Mouse (Mus musculus) liver, embryonic 13.5 days (tissue): ENCODE results near the gene Stk38. TPM values are rescaled to one million over a fixed set of nuclear protein-coding genes. Genes with fewer than 3 reads are reported as not detected.

Experiments used
- ATAC-seq: fragments of 200-750 bp; cut with Nextera tagmentation; 2 replicates; pipeline ENCODE4 v1.8.0; 2017; ENCODE audit warnings: low read depth, mild to moderate bottlenecking, moderate number of reproducible peaks, moderate library complexity
- DNase-seq: peaks from one replicate; pipeline ENCODE4 v3.0.0; 2022
- H3K27ac ChIP-seq: fragments of 300-500 bp; sonication (generic); 2 replicates; pipeline ENCODE4 v1.5.1; 2015; ENCODE audit warnings: moderate library complexity, mild to moderate bottlenecking, inconsistent platforms
- H3K27me3 ChIP-seq: fragments of 300-500 bp; sonication (generic); 2 replicates; pipeline ENCODE4 v1.6.1; 2015; ENCODE audit warnings: mild to moderate bottlenecking, inconsistent platforms
- H3K36me3 ChIP-seq: fragments of 300-500 bp; sonication (generic); 2 replicates; pipeline ENCODE4 v1.6.1; 2015; ENCODE audit warnings: mild to moderate bottlenecking, inconsistent platforms
- H3K4me1 ChIP-seq: fragments of 300-500 bp; sonication (generic); replicated peaks from 2 replicates; pipeline ENCODE4 v1.6.1; 2015; ENCODE audit warnings: inconsistent platforms
- H3K4me2 ChIP-seq: fragments of 300-500 bp; sonication (generic); 2 replicates; pipeline ENCODE4 v1.6.1; 2015; ENCODE audit warnings: inconsistent platforms, mild to moderate bottlenecking, moderate library complexity
- H3K4me3 ChIP-seq: fragments of 300-500 bp; sonication (generic); replicated peaks from 2 replicates; pipeline ENCODE4 v1.5.1; 2015; ENCODE audit warnings: mild to moderate bottlenecking, inconsistent platforms
- H3K9ac ChIP-seq: fragments of 300-500 bp; sonication (generic); 2 replicates; pipeline ENCODE4 v1.6.1; 2015; ENCODE audit warnings: mild to moderate bottlenecking, inconsistent platforms
- H3K9me3 ChIP-seq: fragments of 300-500 bp; sonication (generic); replicated peaks from 2 replicates; pipeline ENCODE4 v1.6.1; 2016; ENCODE audit warnings: inconsistent platforms
- WGBS: fragments of 180-500 bp; shearing (Covaris S2); methylation state at CpG from one replicate; pipeline ENCODE4 v1.1.7; 2015; ENCODE audit not compliant: insufficient replicate concordance; 5-methylcytosine and 5-hydroxymethylcytosine counted together
- polyA plus RNA-seq: library from polyadenylated mRNA; unstranded; fragments of >200 nt; fragmentation: Nextera tagmentation; extraction: Ambion mirVana; gene quantifications from 2 replicates; pipeline ENCODE4 v1.2.1, GENCODE M21; 2015

The Stk38 gene
- polyA plus RNA-seq = 38.4 and 44.6 TPM in 2 replicates

DNA sequence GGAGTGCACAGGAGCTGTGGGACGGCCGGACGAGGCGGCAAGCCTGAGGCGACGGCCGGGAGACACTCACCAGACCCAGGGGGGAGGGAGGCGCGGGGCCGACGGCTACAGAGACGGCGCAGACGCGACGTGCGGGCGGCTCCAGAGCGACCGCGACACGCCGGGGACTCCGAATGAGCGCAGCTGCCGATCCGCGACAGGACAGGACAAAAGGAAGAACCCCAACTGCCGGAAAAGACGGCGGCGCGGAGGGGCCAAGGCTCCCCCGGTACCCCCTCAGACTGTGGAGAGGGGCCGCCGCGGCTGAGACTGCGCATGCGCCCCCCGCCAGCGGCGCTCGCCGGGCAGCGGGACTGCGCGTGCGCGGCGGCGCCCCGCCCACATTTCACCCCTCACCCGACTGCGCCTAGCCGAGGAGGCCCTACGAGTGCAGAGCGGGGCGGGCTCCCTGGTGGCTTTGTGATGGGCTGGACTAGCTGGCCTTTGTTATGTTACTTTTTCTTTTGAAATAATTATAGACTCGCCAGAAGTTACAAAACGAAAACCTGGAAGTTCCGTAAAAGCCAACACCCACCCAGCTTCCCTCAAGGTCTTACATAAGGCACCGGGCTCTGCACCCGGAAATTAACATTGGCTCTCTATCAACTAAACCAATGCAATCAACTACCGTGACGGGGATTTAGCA, at the start of gene Stk38:
Gene Stk38, minus strand, starts transcription at position 355 of the 685 bp plus-strand sequence.
- H3K9ac ChIP-seq = peak within 1 kb of the TSS; percentile 96
- H3K4me2 ChIP-seq = peak within 1 kb of the TSS; percentile 98
- under 1% methylated on average over 65 of the region's 65 CpGs for WGBS
- H3K27me3 ChIP-seq = no peaks in the 10 kb centered on the region
- peaks cover 44% of the 10 kb centered on the region for H3K4me1 ChIP-seq
- peak; percentile 93 for ATAC-seq
- H3K4me3 ChIP-seq = peak within 1 kb of the TSS; percentile 97
- no peaks in the 10 kb centered on the region for H3K9me3 ChIP-seq
- peak within 1 kb of the TSS; percentile 92 for H3K27ac ChIP-seq
- no peaks in the 10 kb centered on the region for H3K36me3 ChIP-seq
- DNase-seq = peak; percentile 90

DNA sequence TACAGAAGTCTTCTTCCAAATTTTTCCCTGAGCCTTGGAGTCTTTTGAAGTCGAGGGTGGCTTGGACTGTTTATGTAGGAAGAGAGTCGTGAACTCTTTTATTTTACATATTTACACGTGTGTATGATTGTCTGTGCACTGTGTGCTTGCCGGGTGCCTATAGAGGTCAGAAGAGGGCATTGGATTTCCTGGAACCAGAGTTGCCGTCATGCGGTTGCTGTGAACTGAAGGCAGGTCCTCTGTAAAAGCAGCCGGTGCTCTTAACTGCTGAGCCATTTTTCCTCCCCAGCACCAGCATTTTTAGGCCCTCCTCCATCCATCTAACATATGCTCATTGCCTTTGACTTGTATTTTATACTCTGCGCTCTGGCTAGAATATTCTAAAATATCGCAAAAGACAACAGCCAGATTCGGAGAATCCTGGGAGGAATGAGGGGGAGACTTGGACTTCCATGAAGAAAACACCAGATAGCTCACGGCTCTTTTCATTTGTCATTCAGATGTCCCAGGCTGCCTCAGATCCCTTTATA, 49.6 kb upstream of the Stk38 start:
- no peak overlapping the region for H3K27ac ChIP-seq
- no peak overlapping the region for H3K4me3 ChIP-seq
- no peaks in the 10 kb centered on the region for H3K27me3 ChIP-seq
- H3K36me3 ChIP-seq = no peaks in the 10 kb centered on the region
- ATAC-seq = no peak
- peaks cover 38% of the 10 kb centered on the region for H3K4me1 ChIP-seq
- H3K4me2 ChIP-seq = no peak overlapping the region
- no peaks in the 10 kb centered on the region for H3K9me3 ChIP-seq
- H3K9ac ChIP-seq = no peak overlapping the region
- no peak for DNase-seq
- 64% methylated on average over 11 of the region's 11 CpGs for WGBS

DNA sequence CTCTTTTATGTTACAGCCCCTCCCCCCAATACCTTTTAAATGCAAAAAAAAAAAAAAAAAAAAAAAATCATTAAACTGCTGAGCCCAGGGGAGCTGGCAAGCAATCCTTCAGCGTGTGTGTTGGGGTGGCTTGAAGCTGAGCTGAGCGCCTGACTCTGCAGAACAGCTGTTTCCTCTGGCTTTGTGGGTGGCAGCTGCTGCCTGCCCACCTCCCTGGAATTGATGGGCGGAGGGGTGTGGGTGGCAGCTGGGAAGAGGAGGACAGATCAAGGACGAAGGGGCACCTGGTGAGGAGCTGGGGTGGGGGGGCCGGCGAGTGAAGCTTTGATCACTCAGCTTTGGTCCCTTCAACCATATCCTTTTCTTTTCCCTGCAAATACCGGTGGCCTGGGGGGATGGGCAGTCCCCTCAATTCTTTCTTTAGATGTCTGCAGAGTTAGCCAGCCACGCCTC, 48.9 kb upstream of the Stk38 start:
- peaks cover 38% of the 10 kb centered on the region for H3K4me1 ChIP-seq
- H3K9ac ChIP-seq = no peak overlapping the region
- H3K27me3 ChIP-seq = no peaks in the 10 kb centered on the region
- 6% methylated on average over 8 of the region's 8 CpGs for WGBS
- H3K27ac ChIP-seq = no peak overlapping the region
- H3K4me3 ChIP-seq = no peak overlapping the region
- H3K36me3 ChIP-seq = no peaks in the 10 kb centered on the region
- ATAC-seq (no peak), DNase-seq (no peak)
- no peaks in the 10 kb centered on the region for H3K9me3 ChIP-seq
- no peak overlapping the region for H3K4me2 ChIP-seq

DNA sequence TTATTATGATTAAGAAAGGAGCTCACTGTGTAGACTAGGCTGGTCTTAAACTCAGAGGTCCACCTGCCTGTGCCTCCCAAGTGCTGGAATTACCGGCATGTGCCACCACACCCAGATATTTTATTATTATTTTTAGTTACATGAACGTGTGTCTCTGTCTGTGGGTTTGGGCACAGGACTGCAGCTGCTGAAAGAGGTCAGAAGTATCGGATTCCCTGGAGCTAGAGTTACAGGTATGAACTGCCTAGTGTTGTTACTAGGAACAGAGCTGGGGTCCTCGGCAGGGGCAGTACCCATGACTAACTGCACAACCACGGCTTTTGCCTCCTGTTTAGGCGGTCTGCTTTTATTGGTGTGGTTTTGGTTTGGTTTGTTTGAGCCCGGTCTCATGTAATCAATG, 48.4 kb upstream of the Stk38 start:
- H3K27ac ChIP-seq = no peak overlapping the region
- ATAC-seq (no peak), DNase-seq (no peak)
- no peaks in the 10 kb centered on the region for H3K9me3 ChIP-seq
- no peaks in the 10 kb centered on the region for H3K36me3 ChIP-seq
- H3K4me1 ChIP-seq = peaks cover 39% of the 10 kb centered on the region
- no peak overlapping the region for H3K4me2 ChIP-seq
- no peak overlapping the region for H3K4me3 ChIP-seq
- 36% methylated on average over 7 of the region's 7 CpGs for WGBS
- H3K27me3 ChIP-seq = no peaks in the 10 kb centered on the region
- no peak overlapping the region for H3K9ac ChIP-seq

DNA sequence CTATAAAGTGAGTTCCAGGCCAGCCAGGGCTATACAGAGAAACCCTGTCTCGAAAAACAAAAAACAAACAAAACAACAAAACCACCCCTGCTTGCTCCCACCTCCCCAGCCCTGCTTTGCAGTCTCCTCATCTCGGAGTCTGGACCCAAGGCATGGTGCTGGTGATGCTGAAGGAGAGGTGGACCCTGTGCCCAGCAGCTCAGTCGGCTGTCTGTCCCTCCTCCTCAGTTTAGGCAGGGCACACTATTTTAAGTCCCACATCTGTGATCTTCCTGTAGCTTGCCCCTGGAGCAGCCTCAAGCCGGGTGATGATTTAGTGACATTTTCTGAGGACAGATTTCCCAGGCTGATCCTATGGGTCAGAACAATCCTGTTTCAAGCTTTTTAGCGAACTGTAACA, 47.8 kb upstream of the Stk38 start:
- DNase-seq (no peak), ATAC-seq (no peak)
- no peak overlapping the region for H3K4me3 ChIP-seq
- H3K36me3 ChIP-seq = no peaks in the 10 kb centered on the region
- H3K4me1 ChIP-seq = peaks cover 44% of the 10 kb centered on the region
- no peaks in the 10 kb centered on the region for H3K27me3 ChIP-seq
- no peak overlapping the region for H3K9ac ChIP-seq
- 63% methylated on average over 5 of the region's 5 CpGs for WGBS
- no peaks in the 10 kb centered on the region for H3K9me3 ChIP-seq
- H3K4me2 ChIP-seq = no peak overlapping the region
- H3K27ac ChIP-seq = no peak overlapping the region

DNA sequence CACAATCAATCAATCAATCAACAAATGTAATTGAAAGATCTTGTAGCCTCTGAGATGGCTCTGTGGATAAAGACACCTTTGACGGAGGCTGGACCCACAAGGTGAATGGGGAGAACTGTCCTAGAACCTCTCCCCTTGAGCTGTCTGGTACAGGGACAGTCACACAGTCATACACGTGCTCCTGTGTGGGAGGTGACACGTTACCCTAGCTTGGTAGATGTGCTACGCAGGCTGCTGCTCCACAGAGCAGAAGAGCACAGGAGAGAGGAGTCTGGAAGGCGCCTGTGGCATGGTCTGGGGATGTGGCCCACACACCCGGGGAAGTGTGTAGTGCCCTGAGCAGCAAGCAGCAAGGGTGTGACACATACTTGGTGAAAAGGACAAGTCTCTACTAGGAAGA, 46.6 kb upstream of the Stk38 start:
- no peak for DNase-seq
- Histone ChIP-seq H3K27me3 (no peaks in the 10 kb centered on the region), H3K36me3 (no peaks in the 10 kb centered on the region), H3K4me1 (peaks cover 48% of the 10 kb centered on the region), H3K27ac (no peak overlapping the region), H3K9ac (no peak overlapping the region), H3K9me3 (no peaks in the 10 kb centered on the region), H3K4me3 (no peak overlapping the region), H3K4me2 (no peak overlapping the region)
- ATAC-seq = 0 out of 2 replicates have a peak, but pooled peaks have one; percentile 14
- WGBS = 65% methylated on average over 6 of the region's 6 CpGs

DNA sequence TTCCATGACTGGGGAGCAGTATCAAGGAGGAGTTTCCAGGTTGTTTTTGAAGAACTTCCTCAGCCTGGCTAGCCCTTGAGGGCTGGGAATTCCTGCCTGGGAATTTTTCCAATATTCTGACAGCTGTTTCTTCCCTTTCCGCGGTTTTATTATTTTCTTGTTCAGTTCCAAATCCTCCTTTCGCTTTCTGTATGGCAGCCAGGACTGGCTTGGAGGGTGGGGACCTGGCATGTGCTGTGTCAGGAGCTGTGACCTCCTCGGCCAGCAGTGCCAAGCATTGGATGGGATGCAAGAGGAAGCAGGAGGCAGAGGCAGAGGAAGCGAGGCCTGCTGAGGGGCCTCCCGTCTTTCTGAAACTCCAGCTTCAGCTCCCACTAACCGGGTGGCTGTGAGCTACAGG, 46.0 kb upstream of the Stk38 start:
- Histone ChIP-seq H3K27me3 (no peaks in the 10 kb centered on the region), H3K9ac (no peak overlapping the region), H3K9me3 (no peaks in the 10 kb centered on the region), H3K4me2 (no peak overlapping the region), H3K27ac (no peak overlapping the region), H3K4me1 (peaks cover 48% of the 10 kb centered on the region), H3K36me3 (no peaks in the 10 kb centered on the region), H3K4me3 (no peak overlapping the region)
- DNase-seq (no peak), ATAC-seq (no peak)
- WGBS = 57% methylated on average over 7 of the region's 7 CpGs

DNA sequence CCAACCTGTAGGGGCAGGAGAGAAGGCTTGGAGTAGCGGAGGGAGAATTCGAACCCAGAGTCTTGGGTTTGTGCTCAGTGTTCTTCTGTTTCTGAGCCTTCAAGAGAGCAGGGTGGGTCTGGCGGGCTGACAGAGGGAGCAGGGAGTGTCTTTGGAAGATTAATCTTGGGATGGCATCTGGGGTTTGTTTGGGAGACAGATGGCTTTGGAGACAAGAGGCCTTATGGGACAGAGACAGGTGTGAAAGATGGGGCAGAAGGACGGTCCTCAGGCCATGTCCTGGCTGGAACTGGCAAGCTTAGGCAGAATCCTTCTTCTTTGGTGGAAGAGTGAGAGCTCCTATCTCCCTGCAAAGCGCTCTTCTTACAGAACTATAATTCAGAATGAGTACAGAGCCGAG, 45.3 kb upstream of the Stk38 start:
- no peak for ATAC-seq

DNA sequence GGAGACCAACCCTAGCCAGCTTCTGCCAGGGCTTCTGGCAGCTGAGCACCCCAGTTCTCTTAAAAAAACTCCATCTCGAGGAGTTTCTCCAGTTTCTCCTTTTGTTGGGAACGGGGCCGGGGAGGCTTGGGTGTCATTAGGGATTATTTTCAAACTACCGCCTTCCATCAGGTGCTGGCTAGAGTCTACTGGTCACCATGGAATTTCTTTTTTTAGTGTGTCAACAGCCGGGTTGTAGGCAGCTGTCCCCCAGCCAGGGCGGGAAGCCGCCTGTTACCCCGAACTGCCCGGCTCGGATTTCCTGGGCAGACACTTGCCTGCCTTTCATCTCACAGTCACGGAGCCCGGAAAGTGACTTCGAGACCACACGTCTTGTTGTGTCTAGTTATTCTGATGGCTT, 43.0 kb upstream of the Stk38 start:
- Histone ChIP-seq H3K4me3 (no peak overlapping the region), H3K27ac (peak overlapping the region; percentile 34; the same call in 1 of the 2 replicates), H3K27me3 (no peaks in the 10 kb centered on the region), H3K9ac (no peak overlapping the region), H3K36me3 (peaks cover 25% of the 10 kb centered on the region), H3K4me2 (peak overlapping the region; percentile 10; the same call in 1 of the 2 replicates), H3K9me3 (no peaks in the 10 kb centered on the region), H3K4me1 (peaks cover 30% of the 10 kb centered on the region)
- 60% methylated on average over 14 of the region's 14 CpGs for WGBS
- DNase-seq (no peak), ATAC-seq (no peak)

More for the DNA sequence above, 45.3 kb upstream of the Stk38 start:
- Histone ChIP-seq H3K27me3 (no peaks in the 10 kb centered on the region), H3K9me3 (no peaks in the 10 kb centered on the region), H3K4me1 (peaks cover 44% of the 10 kb centered on the region), H3K9ac (no peak overlapping the region), H3K36me3 (peaks cover 2% of the 10 kb centered on the region), H3K27ac (no peak overlapping the region), H3K4me3 (no peak overlapping the region), H3K4me2 (no peak overlapping the region)
- WGBS = 82% methylated on average over 6 of the region's 6 CpGs
- DNase-seq = no peak

DNA sequence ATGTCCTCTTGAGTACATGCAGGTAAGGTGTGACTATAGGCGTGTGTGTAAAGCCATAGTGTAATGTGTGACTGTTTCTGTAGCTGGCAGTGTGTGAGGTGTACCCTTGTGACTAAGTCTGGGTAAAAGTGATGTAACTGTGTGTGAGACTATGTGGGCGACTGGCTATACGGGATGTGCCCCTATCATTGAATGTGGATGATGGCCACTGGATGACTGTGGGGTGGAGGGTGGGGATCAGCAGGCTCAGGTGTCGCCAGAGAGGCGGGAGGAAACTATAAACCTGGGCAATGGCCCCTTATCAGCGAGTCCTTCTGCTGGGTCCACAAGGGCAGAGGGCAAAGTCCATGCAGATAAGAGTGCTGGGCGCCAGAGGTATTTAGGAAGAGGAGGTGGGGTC, 42.1 kb upstream of the Stk38 start:
- ATAC-seq (peak; percentile 26; the same call in 1 of the 2 replicates), DNase-seq (no peak)
- no peaks in the 10 kb centered on the region for H3K9me3 ChIP-seq
- WGBS = 40% methylated on average over 7 of the region's 7 CpGs
- no peaks in the 10 kb centered on the region for H3K27me3 ChIP-seq
- H3K4me3 ChIP-seq = no peak overlapping the region
- peaks cover 34% of the 10 kb centered on the region for H3K36me3 ChIP-seq
- 0 out of 2 replicates have a peak overlapping the region, but pooled peaks have one; percentile 10 for H3K4me2 ChIP-seq
- H3K9ac ChIP-seq = no peak overlapping the region
- peaks cover 32% of the 10 kb centered on the region for H3K4me1 ChIP-seq
- 0 out of 2 replicates have a peak overlapping the region, but pooled peaks have one; percentile 34 for H3K27ac ChIP-seq

DNA sequence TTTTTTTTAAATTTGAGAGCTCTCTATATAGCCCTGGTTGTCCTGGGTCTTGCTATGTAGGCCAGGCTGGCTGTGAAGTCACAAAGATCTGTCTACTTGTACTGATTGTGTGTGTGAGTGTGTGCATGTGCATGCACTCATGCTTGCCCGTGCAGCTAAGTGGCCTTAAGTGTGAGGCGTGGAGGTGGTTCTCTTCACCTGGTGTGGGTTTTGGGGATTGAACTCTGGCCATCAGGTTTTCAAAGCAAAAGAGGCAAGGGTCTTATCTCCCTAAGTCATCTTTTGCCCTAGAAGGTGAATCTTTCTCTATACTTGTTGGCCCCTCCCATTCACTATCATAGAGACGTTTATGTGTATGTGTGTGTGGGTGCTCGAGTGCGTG, 41.7 kb upstream of the Stk38 start:
- ATAC-seq = no peak
- H3K9ac ChIP-seq = no peak overlapping the region
- H3K4me2 ChIP-seq = no peak overlapping the region

More for the DNA sequence above, 41.7 kb upstream of the Stk38 start:
- Histone ChIP-seq H3K36me3 (peaks cover 38% of the 10 kb centered on the region), H3K4me3 (no peak overlapping the region), H3K27ac (no peak overlapping the region), H3K27me3 (no peaks in the 10 kb centered on the region), H3K4me1 (peaks cover 32% of the 10 kb centered on the region), H3K9me3 (no peaks in the 10 kb centered on the region)
- 63% methylated on average over 5 of the region's 5 CpGs for WGBS
- DNase-seq = no peak
